Mouse (Mus musculus) megakaryocyte, embryonic 14.5 days (primary cell): ENCODE results near the gene Col7a1.

Experiments
- FLI1 ChIP-seq: IDR thresholded peaks from 2 replicates; pipeline ENCODE4 v1.6.1; 2012; ENCODE audit warnings: low read length, inconsistent platforms, mixed read lengths
- GATA1 ChIP-seq: IDR thresholded peaks from 3 replicates; pipeline ENCODE4 v1.6.1; 2012; ENCODE audit warnings: mixed read lengths, low read length, inconsistent platforms, borderline replicate concordance

DNA sequence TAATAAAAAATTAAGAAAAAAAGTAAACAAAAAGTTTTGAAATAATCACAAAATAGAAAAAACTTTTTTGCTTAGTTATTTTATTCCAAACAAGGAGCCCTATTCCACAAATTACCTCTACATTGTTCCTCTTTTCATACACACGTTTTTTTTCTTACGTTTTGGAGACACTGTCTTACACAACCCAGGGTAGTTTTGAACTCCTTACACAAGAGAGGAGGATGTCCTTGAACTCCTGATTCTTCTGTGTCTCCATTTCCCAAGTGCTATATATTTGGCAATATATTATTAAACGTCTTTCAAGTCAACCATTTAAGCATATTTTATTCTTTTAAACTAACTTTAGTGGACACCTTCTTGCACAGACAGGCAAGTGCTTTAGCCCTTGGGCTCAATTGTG is 17.4 kb upstream of the Col7a1 start:
- TF ChIP-seq GATA1 (no peak), FLI1 (no peak)
